Mouse (Mus musculus) C2C12 (cell line): ENCODE data around the gene Uhrf1bp1.

Experiments used
- CEBPB ChIP-seq: IDR thresholded peaks from one replicate; pipeline ENCODE4 v1.6.1; 2011; ENCODE audit warnings: low read depth, mild to moderate bottlenecking, control low read depth, moderate library complexity
- CTCF ChIP-seq: IDR thresholded peaks from one replicate; pipeline ENCODE4 v1.5.1; 2011; ENCODE audit not compliant: control insufficient read depth, insufficient read depth, insufficient read length
- FOSL1 ChIP-seq: IDR thresholded peaks from one replicate; pipeline ENCODE4 v1.8.0; 2011; ENCODE audit warnings: mild to moderate bottlenecking, low read length; ENCODE audit not compliant: poor library complexity, insufficient read depth, severe bottlenecking
- MAX ChIP-seq: IDR thresholded peaks from one replicate; pipeline ENCODE4 v1.6.1; 2011; ENCODE audit warnings: mild to moderate bottlenecking, control low read depth
- MYOD1 ChIP-seq: IDR thresholded peaks from one replicate; pipeline ENCODE4 v1.6.1; 2011; ENCODE audit warnings: low read depth; ENCODE audit not compliant: control insufficient read depth, insufficient read length
- MYOG ChIP-seq: IDR thresholded peaks from one replicate; pipeline ENCODE4 v1.6.1; 2011; ENCODE audit not compliant: control insufficient read depth, insufficient read length; ENCODE audit errors: extremely low read depth
- USF1 ChIP-seq: IDR thresholded peaks from one replicate; pipeline ENCODE4 v1.6.1; 2011; ENCODE audit warnings: low read depth, mild to moderate bottlenecking, control low read depth, moderate library complexity

GRCm38 (mm10) chr17:27886499-27887210 is 30.4 kb downstream of the Uhrf1bp1 start:
- no peak for TF ChIP-seq CTCF
- TF ChIP-seq MYOG: no peak
- TF ChIP-seq MYOD1: no peak
- TF ChIP-seq MAX: no peak
- no peak for TF ChIP-seq USF1
- TF ChIP-seq CEBPB: no peak
- no peak for TF ChIP-seq FOSL1
